Comparison of ENCODE assay signal across 14 mouse cellular contexts in genomic region chr13:90526998-90527397, GRCm38 (mm10).
"Had no signal": no experiment of that assay in that cellular context is flagged by ENCODE, and none has a peak within 500 bp of the region (broad histone marks: within the 10 kb centered on the region; RNA-seq: fewer than 3 reads in every experiment).

No protein-coding gene starts in this region.

- DNase-seq: lung, adult 18-20 months; lung, embryonic 14.5 days; lung, postnatal 10 days; lung, postnatal 4 days; right cerebral cortex, postnatal 14 days; thymus, adult 2 months; thymus, postnatal 25 days; thymus, postnatal 4 days had no signal

- ATAC-seq: midbrain, embryonic 13.5 days; midbrain, embryonic 15.5 days had no signal

- H3K4me3 ChIP-seq: midbrain, embryonic 13.5 days; midbrain, embryonic 15.5 days; neural tube, embryonic 12.5 days; stomach, embryonic 15.5 days had no signal

- H3K9me3 ChIP-seq: midbrain, embryonic 13.5 days; midbrain, embryonic 15.5 days; neural tube, embryonic 12.5 days; stomach, embryonic 15.5 days had no signal

- H3K27ac ChIP-seq: midbrain, embryonic 13.5 days; midbrain, embryonic 15.5 days; neural tube, embryonic 12.5 days; stomach, embryonic 15.5 days; stomach, postnatal 0 days had no signal

- H3K9ac ChIP-seq: lung, embryonic 14.5 days; midbrain, embryonic 13.5 days; midbrain, embryonic 15.5 days; neural tube, embryonic 12.5 days; stomach, embryonic 15.5 days had no signal

- H3K36me3 ChIP-seq: midbrain, embryonic 13.5 days; midbrain, embryonic 15.5 days; neural tube, embryonic 12.5 days; stomach, embryonic 15.5 days had no signal

- H3K27me3 ChIP-seq: midbrain, embryonic 13.5 days; midbrain, embryonic 15.5 days; neural tube, embryonic 12.5 days; stomach, embryonic 15.5 days had no signal

- H3K4me2 ChIP-seq: lung, embryonic 14.5 days; midbrain, embryonic 11.5 days; midbrain, embryonic 13.5 days; midbrain, embryonic 15.5 days; neural tube, embryonic 12.5 days; stomach, embryonic 15.5 days had no signal

- H3K4me1 ChIP-seq: midbrain, embryonic 13.5 days; midbrain, embryonic 15.5 days; neural tube, embryonic 12.5 days; stomach, embryonic 15.5 days had no signal
